Mouse (Mus musculus) forebrain, embryonic 11.5 days (tissue): Measurements from ENCODE around the gene Pknox2. TPM values are rescaled to one million over a fixed set of nuclear protein-coding genes. Genes with fewer than 3 reads are reported as not detected.

ENCODE experiments used
- ATAC-seq: fragments of 200-750 bp; cut with Nextera tagmentation; replicated peaks from 2 replicates; pipeline ENCODE4 v1.8.0; 2017; ENCODE audit warnings: moderate TSS enrichment; ENCODE audit not compliant: low FRiP score
- DNase-seq: peaks from one replicate; pipeline ENCODE4 v3.0.0-alpha.2; 2017; ENCODE audit warnings: low spot score
- H3K27ac ChIP-seq: fragments of 300-500 bp; sonication (generic); 2 replicates; pipeline ENCODE4 v1.5.1; 2014; ENCODE audit warnings: low read depth, low read length
- H3K27me3 ChIP-seq: fragments of 300-500 bp; sonication (generic); 2 replicates; pipeline ENCODE4 v1.6.1; 2014; ENCODE audit warnings: mild to moderate bottlenecking, low read length, mixed read lengths; ENCODE audit not compliant: control insufficient read depth, insufficient read depth
- H3K36me3 ChIP-seq: fragments of 300-500 bp; sonication (generic); 2 replicates; pipeline ENCODE4 v1.6.1; 2014; ENCODE audit warnings: mild to moderate bottlenecking, low read length, moderate library complexity, mixed read lengths; ENCODE audit not compliant: control insufficient read depth, insufficient read depth
- H3K4me1 ChIP-seq: fragments of 300-500 bp; sonication (generic); replicated peaks from 2 replicates; pipeline ENCODE4 v1.6.1; 2014; ENCODE audit warnings: low read length, mixed read lengths; ENCODE audit not compliant: control insufficient read depth, insufficient read depth
- H3K4me2 ChIP-seq: fragments of 300-500 bp; sonication (generic); 2 replicates; pipeline ENCODE4 v1.6.1; 2014; ENCODE audit warnings: low read depth, mild to moderate bottlenecking, low read length, moderate library complexity, mixed read lengths; ENCODE audit not compliant: severe bottlenecking
- H3K4me3 ChIP-seq: fragments of 300-500 bp; sonication (generic); 2 replicates; pipeline ENCODE4 v1.5.1; 2014; ENCODE audit warnings: low read depth, low read length
- H3K9ac ChIP-seq: fragments of 300-500 bp; sonication (generic); 2 replicates; pipeline ENCODE4 v1.6.1; 2014; ENCODE audit warnings: low read length
- H3K9me3 ChIP-seq: fragments of 300-500 bp; sonication (generic); 2 replicates; pipeline ENCODE4 v1.6.1; 2016; ENCODE audit warnings: low read length, mixed read lengths; ENCODE audit not compliant: control insufficient read depth
- WGBS: fragments of 180-500 bp; shearing (Covaris S2); extraction: QIAGEN DNeasy Blood & Tissue Kit; methylation state at CpG from one replicate; pipeline ENCODE4 v1.1.7; 2014; 5-methylcytosine and 5-hydroxymethylcytosine counted together
- polyA plus RNA-seq: library from polyadenylated mRNA; unstranded; fragments of >200 nt; fragmentation: Nextera tagmentation; extraction: Ambion mirVana; gene quantifications from 2 replicates; pipeline ENCODE4 v1.2.1, GENCODE M21; 2014

Pknox2 gene
- polyA plus RNA-seq, 1 experiment from 2014 or later, result 21.0 TPM

DNA sequence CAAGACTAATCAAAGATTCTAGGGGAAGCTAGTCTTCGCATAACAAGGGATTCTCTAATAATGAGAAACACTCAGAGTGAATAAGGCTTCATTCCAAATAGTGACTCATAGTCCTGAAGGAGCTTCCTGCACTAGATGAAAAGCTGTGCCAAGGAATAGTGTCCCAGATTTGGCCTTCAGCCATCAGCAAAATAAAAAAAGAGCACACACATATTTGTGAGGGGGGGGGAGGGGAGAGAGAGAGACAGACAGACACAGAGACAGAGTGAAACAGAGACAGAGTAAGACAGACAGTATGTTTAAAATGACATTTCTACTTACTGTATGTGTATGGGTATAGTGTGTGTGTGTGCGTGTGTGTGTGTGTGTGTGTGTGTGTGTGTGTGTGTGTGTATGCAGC, 61.8 kb downstream of the Pknox2 start:
- Histone ChIP-seq H3K9me3 (no peaks in the 10 kb centered on the region), H3K9ac (no peak overlapping the region), H3K4me3 (no peak overlapping the region), H3K27ac (no peak overlapping the region), H3K4me2 (no peak overlapping the region), H3K27me3 (no peaks in the 10 kb centered on the region), H3K36me3 (no peaks in the 10 kb centered on the region; the same call in 1 of the 2 replicates), H3K4me1 (peaks cover 9% of the 10 kb centered on the region)
- no peak for DNase-seq
- ATAC-seq, result no peak
- WGBS, result 87% methylated on average over 2 of the region's 2 CpGs

DNA sequence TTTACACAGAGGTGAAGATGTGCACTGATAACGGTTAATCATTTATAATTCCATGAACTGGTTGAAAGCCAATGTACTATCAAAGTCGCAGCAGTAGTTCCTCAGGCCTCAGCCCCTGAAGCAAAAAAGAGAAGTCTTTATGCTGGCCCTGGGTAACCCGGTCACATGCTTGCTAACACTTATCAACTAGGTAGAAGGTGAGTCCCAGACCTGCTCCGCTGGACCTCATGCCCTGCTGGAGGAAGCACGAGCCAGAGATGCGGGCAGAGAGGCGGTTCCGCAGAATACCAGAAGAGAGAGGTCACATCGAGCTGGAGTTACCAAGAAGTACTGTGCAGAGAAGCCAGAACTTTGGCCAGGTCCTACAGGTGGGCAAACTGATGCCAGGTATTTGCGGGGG, 65.0 kb downstream of the Pknox2 start:
- DNase-seq (no peak), ATAC-seq (no peak)
- no peak overlapping the region for H3K27ac ChIP-seq
- no peaks in the 10 kb centered on the region for H3K27me3 ChIP-seq
- no peak overlapping the region for H3K9ac ChIP-seq
- no peak overlapping the region for H3K4me2 ChIP-seq
- 96% methylated on average over 10 of the region's 10 CpGs for WGBS
- no peak overlapping the region for H3K4me3 ChIP-seq
- H3K4me1 ChIP-seq, result peaks cover 3% of the 10 kb centered on the region; the same call in 1 of the 2 replicates
- H3K9me3 ChIP-seq, result no peaks in the 10 kb centered on the region
- H3K36me3 ChIP-seq, result no peaks in the 10 kb centered on the region; the same call in 1 of the 2 replicates

DNA sequence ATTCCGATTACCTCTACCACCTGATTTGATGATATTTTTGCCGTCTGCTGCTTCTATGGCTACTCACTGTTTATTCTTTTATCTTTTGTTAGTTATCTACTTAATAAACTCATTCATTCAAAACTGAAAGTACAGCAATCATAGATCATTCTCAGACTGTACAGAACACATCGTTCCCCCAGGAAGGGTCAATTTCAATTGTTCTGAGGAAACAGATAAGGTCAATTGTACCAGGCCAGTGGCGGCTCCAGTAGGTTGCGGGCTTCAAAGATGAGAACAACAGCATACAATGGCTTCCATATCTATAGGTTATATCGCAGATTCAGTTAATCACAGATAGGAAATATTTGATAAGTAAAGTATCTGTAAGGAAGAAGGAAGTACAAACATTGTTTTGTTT, 66.9 kb downstream of the Pknox2 start:
- whole genome bisulfite sequencing, result 93% methylated on average over 6 of the region's 6 CpGs
- no peak overlapping the region for H3K9ac ChIP-seq
- H3K9me3 ChIP-seq, result no peaks in the 10 kb centered on the region
- DNase-seq, result no peak
- H3K4me2 ChIP-seq, result no peak overlapping the region
- H3K27ac ChIP-seq, result no peak overlapping the region
- no peaks in the 10 kb centered on the region for H3K27me3 ChIP-seq
- peaks cover 7% of the 10 kb centered on the region for H3K4me1 ChIP-seq
- no peak for ATAC-seq
- no peak overlapping the region for H3K4me3 ChIP-seq
- H3K36me3 ChIP-seq, result no peaks in the 10 kb centered on the region; the same call in 1 of the 2 replicates

GRCm38 (mm10) chr9:37077063-37077418, 70.2 kb downstream of the Pknox2 start:
- H3K4me3 ChIP-seq, result no peak overlapping the region
- H3K27ac ChIP-seq, result no peak overlapping the region
- no peak overlapping the region; the same call in 1 of the 2 replicates for H3K9ac ChIP-seq
- H3K4me1 ChIP-seq, result peaks cover 7% of the 10 kb centered on the region
- no peaks in the 10 kb centered on the region; the same call in 1 of the 2 replicates for H3K36me3 ChIP-seq
- H3K27me3 ChIP-seq, result no peaks in the 10 kb centered on the region
- ATAC-seq (0 out of 2 replicates have a peak, but pooled peaks have one; percentile 47), DNase-seq (no peak)
- no peaks in the 10 kb centered on the region for H3K9me3 ChIP-seq
- peak overlapping the region; percentile 26; the same call in 1 of the 2 replicates for H3K4me2 ChIP-seq
- 36% methylated on average over 2 of the region's 2 CpGs for WGBS

- Histone ChIP-seq H3K27ac (peak overlapping the region; percentile 25; the same call in 1 of the 2 replicates), H3K4me3 (no peak overlapping the region), H3K27me3 (no peaks in the 10 kb centered on the region), H3K9ac (peak overlapping the region; percentile 17), H3K36me3 (no peaks in the 10 kb centered on the region), H3K4me1 (peaks cover 7% of the 10 kb centered on the region), H3K4me2 (peak overlapping the region; percentile 26; the same call in 1 of the 2 replicates), H3K9me3 (no peaks in the 10 kb centered on the region)
- DNase-seq (peak; percentile 71), ATAC-seq (peak; percentile 84)
- WGBS, result 2% methylated on average over 15 of the region's 15 CpGs
Observed at GRCm38 (mm10) chr9:37076386-37077062, 70.7 kb downstream of the Pknox2 start.

DNA sequence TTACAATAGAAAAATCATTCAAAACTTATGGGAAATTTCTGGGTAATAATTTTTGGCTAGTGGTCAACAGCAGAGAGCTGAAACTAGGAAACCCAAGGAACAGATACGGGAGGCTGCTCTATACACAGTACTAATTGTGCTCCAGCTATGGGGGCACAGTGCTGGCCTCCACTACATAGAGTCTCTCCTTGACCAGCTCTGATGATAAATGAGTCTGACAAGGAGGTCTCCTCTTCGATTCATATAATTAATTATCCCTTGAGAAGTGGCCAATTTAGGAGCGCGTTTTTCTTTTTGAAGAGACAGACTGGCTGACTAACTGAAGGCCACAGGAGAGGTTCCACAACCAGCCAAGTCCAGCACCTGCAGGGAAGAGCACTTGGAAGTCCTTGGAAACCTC, 71.3 kb downstream of the Pknox2 start:
- Histone ChIP-seq H3K4me1 (peaks cover 7% of the 10 kb centered on the region), H3K27ac (no peak overlapping the region; the same call in 1 of the 2 replicates), H3K9me3 (no peaks in the 10 kb centered on the region), H3K27me3 (no peaks in the 10 kb centered on the region), H3K4me2 (peak overlapping the region; percentile 26; the same call in 1 of the 2 replicates), H3K36me3 (no peaks in the 10 kb centered on the region), H3K4me3 (no peak overlapping the region), H3K9ac (no peak overlapping the region)
- no peak for DNase-seq
- ATAC-seq, result no peak; the same call in 1 of the 2 replicates
- WGBS, result 49% methylated on average over 4 of the region's 4 CpGs

GRCm38 (mm10) chr9:37069391-37070312, 77.6 kb downstream of the Pknox2 start:
- Histone ChIP-seq H3K4me2 (no peak overlapping the region), H3K9me3 (no peaks in the 10 kb centered on the region), H3K4me1 (peaks cover 10% of the 10 kb centered on the region), H3K9ac (no peak overlapping the region), H3K36me3 (no peaks in the 10 kb centered on the region), H3K27ac (no peak overlapping the region), H3K27me3 (no peaks in the 10 kb centered on the region), H3K4me3 (no peak overlapping the region)
- DNase-seq (no peak), ATAC-seq (no peak)
- WGBS, result 89% methylated on average over 6 of the region's 6 CpGs

DNA sequence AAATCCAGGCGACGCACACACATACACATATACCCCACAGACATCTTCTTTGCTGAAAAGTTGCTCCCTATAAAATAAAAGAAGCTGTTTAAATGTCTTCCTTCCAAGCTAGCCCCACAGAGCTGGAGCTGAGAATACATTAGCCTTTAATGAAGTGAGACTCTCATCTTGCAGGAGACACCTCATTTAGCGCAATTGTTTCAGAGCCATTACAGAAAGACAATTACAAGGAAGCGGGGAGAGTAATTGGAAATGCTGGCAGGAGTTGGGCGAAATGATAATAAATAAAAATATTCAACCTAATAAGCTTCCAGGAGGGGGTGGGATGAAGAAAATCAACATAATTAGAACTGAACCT, 79.8 kb downstream of the Pknox2 start:
- Histone ChIP-seq H3K9me3 (no peaks in the 10 kb centered on the region), H3K9ac (no peak overlapping the region), H3K4me1 (peaks cover 10% of the 10 kb centered on the region), H3K4me2 (no peak overlapping the region), H3K27ac (no peak overlapping the region), H3K36me3 (no peaks in the 10 kb centered on the region), H3K4me3 (no peak overlapping the region), H3K27me3 (no peaks in the 10 kb centered on the region)
- DNase-seq (no peak), ATAC-seq (no peak)
- WGBS, result 63% methylated on average over 5 of the region's 5 CpGs
